In the genomic region with DNA sequence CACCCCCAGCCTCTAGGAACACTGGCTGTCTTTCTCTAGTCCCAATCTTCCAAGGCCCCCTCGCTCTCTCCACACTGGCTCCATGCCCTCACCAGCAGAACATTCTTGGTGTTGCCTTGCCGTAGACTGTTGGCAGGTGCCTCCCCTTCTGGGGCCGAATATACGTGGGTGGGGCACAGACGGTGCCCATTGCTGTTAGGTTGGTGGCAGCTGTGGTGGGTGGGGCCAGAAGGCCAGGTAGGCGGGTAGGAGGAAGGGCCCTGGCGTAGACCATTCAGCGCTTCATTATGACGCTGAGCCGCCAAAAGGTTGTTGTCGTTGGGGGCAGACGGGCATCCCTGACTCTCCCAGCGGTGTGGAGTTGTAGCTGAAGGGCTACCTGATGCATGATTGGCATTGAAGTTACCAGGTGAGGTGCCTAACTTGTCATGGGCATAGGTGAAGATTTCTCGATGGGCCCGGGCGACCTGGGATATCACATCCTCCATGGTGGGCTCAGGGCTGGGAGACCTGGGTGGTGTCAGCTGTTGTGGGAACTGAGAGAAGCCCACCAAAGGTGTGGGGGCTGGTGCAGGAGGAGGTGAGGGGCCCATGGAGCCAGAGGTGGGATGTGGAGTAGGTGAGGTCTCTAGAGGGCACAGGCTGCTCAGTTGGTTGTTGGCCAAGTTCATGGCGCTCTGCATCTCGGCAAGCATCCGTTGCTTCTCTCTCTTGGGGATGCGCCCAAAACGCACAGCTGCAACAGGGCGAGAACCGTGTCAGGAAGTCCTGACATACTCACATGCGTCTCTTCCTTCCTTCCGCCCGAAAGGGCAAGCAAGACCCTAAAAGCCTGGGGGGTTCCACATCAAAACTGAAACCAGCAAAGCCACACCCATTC, we compare ENCODE assay signal across 9 mouse cellular contexts. TPM values are rescaled to one million over a fixed set of nuclear protein-coding genes. Genes with fewer than 3 reads are reported as not detected.
DNase-seq lines count a peak whose midpoint lies in the region; ATAC-seq and TF ChIP-seq lines count a peak whose summit lies in the region.
"Had no signal": no experiment of that assay in that cellular context is flagged by ENCODE, and none has a peak within 500 bp of the region (broad histone marks: within the 10 kb centered on the region; RNA-seq: fewer than 3 reads in every experiment).

No protein-coding gene starts in this region.

- TF ChIP-seq EP300 in heart, adult 2 months (IDR thresholded peaks at IDR 0.05; ENCODE audit: insufficient read depth, low read depth, low read length) = no peak

- no peak for TF ChIP-seq CTCF in kidney, adult 2 months (conservative IDR thresholded peaks at IDR 0.05; ENCODE audit: insufficient read depth, insufficient read length, low read depth, low read length)
- no peak for TF ChIP-seq CTCF in heart, adult 2 months (IDR thresholded peaks at IDR 0.05)

- no peak overlapping the region for H3K4me3 ChIP-seq in kidney, adult 2 months (ENCODE audit: insufficient read depth, low read depth, low read length)
- H3K4me3 ChIP-seq in kidney, embryonic 16.5 days (ENCODE audit: low read length) = no peak overlapping the region
- peak overlapping the region; percentile 6; the same call in 1 of the 2 replicates for H3K4me3 ChIP-seq in brown adipose tissue, adult 24 weeks (ENCODE audit: insufficient read depth, low read depth, low read length)
- H3K4me3 ChIP-seq in heart, adult 2 months = no peak overlapping the region
- no peak overlapping the region for H3K4me3 ChIP-seq in intestine, embryonic 15.5 days (replicated peaks)
- H3K4me3 ChIP-seq: stomach, embryonic 15.5 days had no signal

- TF ChIP-seq POLR2A in kidney, adult 2 months (IDR thresholded peaks at IDR 0.05; ENCODE audit: low read depth, low read length) = no peak
- TF ChIP-seq POLR2A in heart, adult 2 months (IDR thresholded peaks at IDR 0.05; ENCODE audit: insufficient read depth, low read depth, low read length) = 0 out of 2 replicates have a peak, but pooled peaks have one; percentile 19

- H3K4me2 ChIP-seq in kidney, embryonic 16.5 days (replicated peaks; ENCODE audit: low read depth, low read length) = no peak overlapping the region
- H3K4me2 ChIP-seq in intestine, embryonic 15.5 days (replicated peaks) = no peak overlapping the region
- H3K4me2 ChIP-seq: stomach, embryonic 15.5 days had no signal

- no peaks in the 10 kb centered on the region for H3K79me2 ChIP-seq in heart, adult 2 months (replicated peaks; ENCODE audit: control insufficient read depth, insufficient read depth, low read length)

- no peaks in the 10 kb centered on the region for H3K27me3 ChIP-seq in kidney, adult 2 months (replicated peaks; ENCODE audit: control insufficient read depth, insufficient read depth, low read length)
- H3K27me3 ChIP-seq in kidney, embryonic 16.5 days (ENCODE audit: insufficient read depth, low read length) = no peaks in the 10 kb centered on the region
- no peaks in the 10 kb centered on the region for H3K27me3 ChIP-seq in heart, adult 2 months (ENCODE audit: control insufficient read depth, insufficient read depth, low read length)
- no peaks in the 10 kb centered on the region for H3K27me3 ChIP-seq in intestine, embryonic 15.5 days (replicated peaks)
- H3K27me3 ChIP-seq: stomach, embryonic 15.5 days had no signal

- H3K4me1 ChIP-seq in kidney, adult 2 months (ENCODE audit: control insufficient read depth, insufficient read depth, low read length) = peaks cover 5% of the 10 kb centered on the region; the same call in 1 of the 2 replicates
- H3K4me1 ChIP-seq in kidney, embryonic 16.5 days (ENCODE audit: insufficient read depth, low read length) = peaks cover 68% of the 10 kb centered on the region
- peaks cover 25% of the 10 kb centered on the region for H3K4me1 ChIP-seq in brown adipose tissue, adult 24 weeks (ENCODE audit: control insufficient read depth, insufficient read depth, insufficient read length, low read length)
- peaks cover 24% of the 10 kb centered on the region for H3K4me1 ChIP-seq in heart, adult 2 months (ENCODE audit: control insufficient read depth, insufficient read depth, low read length)
- peaks cover 72% of the 10 kb centered on the region for H3K4me1 ChIP-seq in intestine, embryonic 15.5 days (replicated peaks)

- 78% methylated on average over 26 of the region's 26 CpGs for WGBS in kidney, adult 2 months
- 90% methylated on average over 26 of the region's 26 CpGs for WGBS in kidney, embryonic 16.5 days
- WGBS in heart, adult 2 months = 56% methylated on average over 26 of the region's 26 CpGs
- WGBS in intestine, embryonic 15.5 days = 89% methylated on average over 26 of the region's 26 CpGs

- no peaks in the 10 kb centered on the region for H3K9me3 ChIP-seq in kidney, embryonic 16.5 days (ENCODE audit: low read length)
- no peaks in the 10 kb centered on the region for H3K9me3 ChIP-seq in intestine, embryonic 15.5 days
- H3K9me3 ChIP-seq: stomach, embryonic 15.5 days had no signal

- DNase-seq in kidney, adult 2 months = peak; percentile 43
- peak; percentile 47 to 53 for DNase-seq in heart, adult 2 months
- DNase-seq in layer of hippocampus, postnatal 36 days = peak; percentile 27 to 76
- DNase-seq in urinary bladder, adult 2 months (ENCODE audit: low spot score) = no peak

- intact Hi-C loops in heart, adult 2 months (cut with DNase I) = no loop called here

- H3K27ac ChIP-seq in kidney, adult 2 months (ENCODE audit: insufficient read depth, low read depth, low read length) = no peak overlapping the region
- H3K27ac ChIP-seq in kidney, embryonic 16.5 days (ENCODE audit: low read length) = no peak overlapping the region
- 0 out of 2 replicates have a peak overlapping the region, but pooled peaks have one; percentile 4 for H3K27ac ChIP-seq in brown adipose tissue, adult 24 weeks (replicated peaks; ENCODE audit: low read depth, low read length)
- peak overlapping the region; percentile 100 for H3K27ac ChIP-seq in heart, adult 2 months
- no peak overlapping the region for H3K27ac ChIP-seq in intestine, embryonic 15.5 days
- H3K27ac ChIP-seq: stomach, embryonic 15.5 days had no signal

- H3K9ac ChIP-seq in kidney, embryonic 16.5 days (replicated peaks; ENCODE audit: low read length) = no peak overlapping the region
- H3K9ac ChIP-seq in heart, adult 2 months (ENCODE audit: low read depth, low read length) = 0 out of 2 replicates have a peak overlapping the region, but pooled peaks have one; percentile 11
- H3K9ac ChIP-seq in intestine, embryonic 15.5 days = no peak overlapping the region
- H3K9ac ChIP-seq: liver, embryonic 14.5 days; stomach, embryonic 15.5 days had no signal

- H3K36me3 ChIP-seq in kidney, adult 2 months (ENCODE audit: control insufficient read depth, insufficient read depth, low read length) = peaks cover 34% of the 10 kb centered on the region
- H3K36me3 ChIP-seq in kidney, embryonic 16.5 days (ENCODE audit: insufficient read depth, low read length) = peaks cover 14% of the 10 kb centered on the region
- H3K36me3 ChIP-seq in heart, adult 2 months (ENCODE audit: control insufficient read depth, insufficient read depth, low read length) = peaks cover 39% of the 10 kb centered on the region
- H3K36me3 ChIP-seq in intestine, embryonic 15.5 days = peaks cover 21% of the 10 kb centered on the region

- no peak for ATAC-seq in kidney, embryonic 16.5 days (ENCODE audit: low FRiP score, low TSS enrichment)
- no peak for ATAC-seq in intestine, embryonic 15.5 days

RNA-seq across cellular contexts. Expression of a gene that starts 4.8 kb away (rescaled TPM):
- polyA plus RNA-seq in kidney, adult 2 months (2012; rRNA removed) = 140 and 155 TPM in 2 replicates
- polyA plus RNA-seq in kidney, embryonic 16.5 days (2015; fragmentation: Nextera tagmentation; extraction: Ambion mirVana) = 2.2 and 2.4 TPM in 2 replicates
- 78.3 and 90.9 TPM in 2 replicates for polyA plus RNA-seq in brown adipose tissue, adult 24 weeks (2012; ENCODE audit: insufficient read depth, insufficient read length, missing spikeins)
- 100 to 1,000 TPM in 1 of 2 experiments, 10 to 100 TPM in 1; 35.5 to 111 TPM for total RNA-seq in heart, adult 2 months (2021)
- polyA plus RNA-seq in heart, adult 2 months (2012; rRNA removed) = 190 and 208 TPM in 2 replicates
- total RNA-seq in layer of hippocampus, postnatal 36 days (2021) = 10 to 100 TPM; 59.1 to 78.4 TPM
- 2.6 and 2.7 TPM in 2 replicates for polyA plus RNA-seq in intestine, embryonic 15.5 days (2015; fragmentation: Nextera tagmentation; extraction: Ambion mirVana)
- polyA plus RNA-seq in urinary bladder, adult 2 months (2012; rRNA removed) = 119 and 219 TPM in 2 replicates

RNA-seq across cellular contexts. Expression of a gene that starts 25.0 kb away (rescaled TPM):
- 23.5 and 24.5 TPM in 2 replicates for polyA plus RNA-seq in kidney, adult 2 months (2012; rRNA removed)
- 23.7 and 24.2 TPM in 2 replicates for polyA plus RNA-seq in kidney, embryonic 16.5 days (2015; fragmentation: Nextera tagmentation; extraction: Ambion mirVana)
- 36.3 and 40.8 TPM in 2 replicates for polyA plus RNA-seq in brown adipose tissue, adult 24 weeks (2012; ENCODE audit: insufficient read depth, insufficient read length, missing spikeins)
- total RNA-seq in heart, adult 2 months (2021) = 10 to 100 TPM; 68.9 to 75.3 TPM
- 21.9 and 44.4 TPM in 2 replicates for polyA plus RNA-seq in heart, adult 2 months (2012; rRNA removed)
- 100 to 1,000 TPM; 185 to 187 TPM for total RNA-seq in layer of hippocampus, postnatal 36 days (2021)
- polyA plus RNA-seq in intestine, embryonic 15.5 days (2015; fragmentation: Nextera tagmentation; extraction: Ambion mirVana) = 18.9 and 19.7 TPM in 2 replicates
- 57.0 and 58.7 TPM in 2 replicates for polyA plus RNA-seq in urinary bladder, adult 2 months (2012; rRNA removed)

RNA-seq across cellular contexts. Expression of a gene that starts 29.9 kb away (rescaled TPM):
- polyA plus RNA-seq in kidney, adult 2 months (2012; rRNA removed) = 92.7 and 97.2 TPM in 2 replicates
- polyA plus RNA-seq in kidney, embryonic 16.5 days (2015; fragmentation: Nextera tagmentation; extraction: Ambion mirVana) = 24.4 and 25.9 TPM in 2 replicates
- polyA plus RNA-seq in brown adipose tissue, adult 24 weeks (2012; ENCODE audit: insufficient read depth, insufficient read length, missing spikeins) = 64.4 and 82.3 TPM in 2 replicates
- 100 to 1,000 TPM; 103 to 105 TPM for total RNA-seq in heart, adult 2 months (2021)
- 89.4 and 104 TPM in 2 replicates for polyA plus RNA-seq in heart, adult 2 months (2012; rRNA removed)
- 100 to 1,000 TPM; 956 to 985 TPM for total RNA-seq in layer of hippocampus, postnatal 36 days (2021)
- polyA plus RNA-seq in intestine, embryonic 15.5 days (2015; fragmentation: Nextera tagmentation; extraction: Ambion mirVana) = 42.7 and 45.5 TPM in 2 replicates
- polyA plus RNA-seq in urinary bladder, adult 2 months (2012; rRNA removed) = 62.2 and 88.1 TPM in 2 replicates

RNA-seq across cellular contexts. Expression of a gene that starts 34.4 kb away (rescaled TPM):
- 21.0 and 24.5 TPM in 2 replicates for polyA plus RNA-seq in kidney, adult 2 months (2012; rRNA removed)
- polyA plus RNA-seq in kidney, embryonic 16.5 days (2015; fragmentation: Nextera tagmentation; extraction: Ambion mirVana) = 36.2 and 41.0 TPM in 2 replicates
- polyA plus RNA-seq in brown adipose tissue, adult 24 weeks (2012; ENCODE audit: insufficient read depth, insufficient read length, missing spikeins) = 9.2 and 16.9 TPM in 2 replicates
- 10 to 100 TPM; 18.7 to 20.7 TPM for total RNA-seq in heart, adult 2 months (2021)
- polyA plus RNA-seq in heart, adult 2 months (2012; rRNA removed) = 17.5 and 25.2 TPM in 2 replicates
- 10 to 100 TPM; 52.2 to 61.2 TPM for total RNA-seq in layer of hippocampus, postnatal 36 days (2021)
- 28.2 and 29.8 TPM in 2 replicates for polyA plus RNA-seq in intestine, embryonic 15.5 days (2015; fragmentation: Nextera tagmentation; extraction: Ambion mirVana)
- 24.7 and 29.5 TPM in 2 replicates for polyA plus RNA-seq in urinary bladder, adult 2 months (2012; rRNA removed)

RNA-seq across cellular contexts. Expression of a gene that starts 41.1 kb away (rescaled TPM):
- polyA plus RNA-seq in kidney, adult 2 months (2012; rRNA removed) = 45.3 and 54.1 TPM in 2 replicates
- 71.4 and 73.9 TPM in 2 replicates for polyA plus RNA-seq in kidney, embryonic 16.5 days (2015; fragmentation: Nextera tagmentation; extraction: Ambion mirVana)
- 18.4 and 24.7 TPM in 2 replicates for polyA plus RNA-seq in brown adipose tissue, adult 24 weeks (2012; ENCODE audit: insufficient read depth, insufficient read length, missing spikeins)
- 10 to 100 TPM; 41.6 to 48.1 TPM for total RNA-seq in heart, adult 2 months (2021)
- 54.5 and 65.2 TPM in 2 replicates for polyA plus RNA-seq in heart, adult 2 months (2012; rRNA removed)
- total RNA-seq in layer of hippocampus, postnatal 36 days (2021) = 100 to 1,000 TPM; 127 to 140 TPM
- polyA plus RNA-seq in intestine, embryonic 15.5 days (2015; fragmentation: Nextera tagmentation; extraction: Ambion mirVana) = 39.6 and 42.5 TPM in 2 replicates
- 29.6 and 32.8 TPM in 2 replicates for polyA plus RNA-seq in urinary bladder, adult 2 months (2012; rRNA removed)

Comparison
In these comparisons a context has a peak if more than half of its experiments do, and no peak if none do; other contexts are left out.
1. RNA of a gene that starts 4.8 kb away (polyA plus RNA-seq): 190 to 208 TPM in heart, adult 2 months, 140 to 155 TPM in kidney, adult 2 months, 119 to 219 TPM in urinary bladder, adult 2 months and 78.3 to 90.9 TPM in brown adipose tissue, adult 24 weeks; 2.6 to 2.7 TPM in intestine, embryonic 15.5 days and 2.2 to 2.4 TPM in kidney, embryonic 16.5 days; every median in the first group is over 10 times any median in the second.
2. H3K27ac ChIP-seq: peak in brown adipose tissue, adult 24 weeks (single experiment) and heart, adult 2 months (single experiment); none in kidney, adult 2 months (single experiment), kidney, embryonic 16.5 days (single experiment) and intestine, embryonic 15.5 days (single experiment).